Mouse (Mus musculus): Measurements from ENCODE around the gene Zscan10.

Zscan10 gene

DNA sequence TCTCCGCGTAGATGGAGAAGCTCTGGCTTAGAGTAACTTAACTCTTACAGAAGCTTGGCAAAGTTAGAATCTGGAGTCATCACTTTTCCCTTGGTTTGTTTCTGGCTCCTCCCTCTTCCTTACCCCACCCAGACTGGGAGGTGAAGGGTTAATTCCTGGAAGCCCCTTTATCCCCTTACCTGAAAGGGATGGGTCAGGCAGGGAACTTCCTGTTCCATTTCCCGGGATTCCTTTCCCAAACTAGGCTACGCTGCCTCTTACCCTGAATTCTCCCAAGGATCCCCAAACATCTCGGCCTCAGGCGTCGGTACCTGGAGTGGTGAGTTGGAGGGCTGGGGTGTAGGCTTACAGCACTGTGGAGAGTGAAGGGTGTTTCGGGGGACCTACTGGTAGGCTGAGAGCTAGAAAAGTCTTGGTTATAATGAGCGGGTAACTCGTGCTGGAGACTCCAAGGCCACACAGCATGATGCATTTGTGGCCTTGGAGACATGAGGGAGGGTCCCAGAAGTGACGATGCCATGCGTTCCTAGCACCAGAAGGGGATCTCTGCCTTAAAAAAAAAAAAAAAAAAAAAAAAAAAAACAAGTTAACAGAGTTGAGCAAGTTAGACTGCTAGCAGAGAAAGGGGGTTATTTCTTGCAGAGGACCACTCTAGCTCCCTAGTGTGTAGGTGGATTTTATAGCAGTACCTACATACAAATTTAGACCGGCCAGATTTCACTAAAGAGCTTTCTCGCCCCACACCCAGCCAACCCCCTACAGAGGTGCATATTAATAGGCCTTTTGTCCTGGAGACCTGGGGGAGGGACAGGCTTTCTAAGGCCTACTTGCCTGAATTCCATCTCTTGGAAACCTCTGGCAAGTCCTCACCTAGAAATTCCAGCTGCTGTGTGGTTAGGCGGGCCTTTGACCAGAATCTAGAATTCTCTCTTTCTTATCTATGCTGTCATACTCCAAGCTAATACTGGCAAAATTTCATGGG lies at the start of gene Zscan10:
TSS of gene Zscan10 (plus strand) at position 216 of the 982 bp plus-strand sequence.
- no peak for DNase-seq (ENCODE audit: low read depth)

DNA sequence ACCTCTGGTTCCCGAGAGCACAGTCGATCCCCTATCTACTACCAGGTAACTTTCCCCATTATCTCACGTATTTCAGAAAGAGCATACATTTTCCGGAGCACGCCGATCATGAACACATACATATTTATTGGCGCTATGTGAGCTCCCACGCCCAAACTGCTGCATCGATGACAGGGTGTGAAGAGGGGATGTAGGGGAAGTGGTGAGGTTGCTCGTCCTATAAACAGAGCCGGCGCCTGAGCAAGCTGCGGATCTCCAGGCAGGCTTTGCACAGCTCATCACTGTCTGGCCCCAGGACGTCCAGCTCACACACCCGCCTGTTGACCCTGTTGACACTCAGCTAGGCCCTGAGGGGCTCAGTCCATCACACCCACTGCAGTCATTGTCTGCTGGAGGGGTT lies 49.8 kb upstream of the Zscan10 start:
- peak; percentile 77 for DNase-seq (ENCODE audit: low read depth)

DNA sequence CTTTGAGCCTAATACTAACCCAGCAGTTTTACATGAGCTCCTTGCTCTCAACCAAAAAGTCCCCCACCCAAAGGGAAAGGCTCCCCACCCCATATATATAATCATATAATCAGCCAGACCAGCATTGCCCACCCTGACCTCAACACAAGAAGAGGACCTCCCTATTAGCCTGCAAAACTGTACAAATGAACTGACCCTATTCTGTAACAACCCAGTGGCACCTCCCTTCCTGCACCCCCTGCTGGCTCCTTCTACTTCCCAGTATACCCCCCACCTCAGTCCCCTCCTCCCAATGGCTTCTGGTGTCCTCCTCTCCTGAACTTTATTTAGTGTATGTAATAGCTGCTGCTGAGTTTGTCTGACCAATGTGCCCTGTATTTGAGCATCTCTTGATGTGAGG lies 49.2 kb upstream of the Zscan10 start:
- no peak for DNase-seq (ENCODE audit: low read depth)

DNA sequence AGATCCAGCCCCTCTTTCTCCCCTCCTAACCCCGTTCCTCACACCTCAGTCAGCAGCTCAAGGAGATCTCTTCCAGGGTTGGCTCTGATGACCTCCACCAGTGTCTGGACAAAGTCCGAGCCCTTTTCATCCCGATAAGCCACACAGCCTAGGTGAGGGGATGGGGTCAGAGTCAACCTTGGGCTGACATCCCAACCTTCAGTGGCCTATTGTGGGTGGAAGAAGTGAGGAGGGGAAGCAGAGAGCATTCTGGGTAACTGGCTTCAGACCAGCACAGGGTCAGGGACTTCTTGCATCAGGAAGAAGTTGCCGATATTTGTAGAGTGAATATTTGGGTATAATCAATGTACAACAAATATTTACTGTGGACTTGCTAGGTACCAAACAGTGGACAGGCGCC lies 48.7 kb upstream of the Zscan10 start:
- DNase-seq (ENCODE audit: low read depth), result no peak

DNA sequence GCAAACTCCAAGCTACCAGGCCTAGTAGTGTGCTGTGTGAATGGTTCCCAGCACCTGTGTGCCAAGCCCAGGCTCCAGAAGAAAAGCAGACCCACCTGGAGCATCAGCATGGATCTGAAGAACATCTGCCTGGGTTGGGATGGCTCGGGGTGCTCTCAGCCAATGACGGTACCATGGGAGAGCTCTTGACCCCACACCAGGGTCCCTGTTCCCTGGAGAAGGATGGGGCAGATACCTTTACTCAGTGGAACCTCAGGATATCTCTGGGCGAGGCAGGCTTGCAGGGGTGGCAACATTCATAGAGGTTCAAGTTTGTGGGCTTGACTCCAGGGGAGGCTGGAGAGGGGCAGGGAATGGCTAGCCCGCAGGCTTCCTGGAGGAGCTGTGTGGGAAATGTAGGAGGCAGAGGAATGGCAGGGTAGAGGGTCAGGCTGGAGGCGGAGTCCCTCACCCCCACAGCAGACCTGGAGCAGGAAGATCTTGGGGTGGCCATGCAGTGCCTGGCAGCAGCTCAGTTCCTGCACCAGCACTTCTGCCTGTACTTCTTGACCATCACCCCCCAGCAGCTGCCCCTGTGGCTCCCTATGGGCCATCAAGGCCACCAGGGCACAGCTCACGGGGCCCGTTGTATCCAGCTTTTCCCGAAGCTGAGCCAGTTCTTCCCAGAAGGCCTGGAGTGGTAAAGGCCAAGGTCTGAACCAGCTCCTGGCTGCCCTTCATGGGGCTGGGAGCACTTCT lies 47.6 kb upstream of the Zscan10 start:
- no peak for DNase-seq (ENCODE audit: low read depth)

DNA sequence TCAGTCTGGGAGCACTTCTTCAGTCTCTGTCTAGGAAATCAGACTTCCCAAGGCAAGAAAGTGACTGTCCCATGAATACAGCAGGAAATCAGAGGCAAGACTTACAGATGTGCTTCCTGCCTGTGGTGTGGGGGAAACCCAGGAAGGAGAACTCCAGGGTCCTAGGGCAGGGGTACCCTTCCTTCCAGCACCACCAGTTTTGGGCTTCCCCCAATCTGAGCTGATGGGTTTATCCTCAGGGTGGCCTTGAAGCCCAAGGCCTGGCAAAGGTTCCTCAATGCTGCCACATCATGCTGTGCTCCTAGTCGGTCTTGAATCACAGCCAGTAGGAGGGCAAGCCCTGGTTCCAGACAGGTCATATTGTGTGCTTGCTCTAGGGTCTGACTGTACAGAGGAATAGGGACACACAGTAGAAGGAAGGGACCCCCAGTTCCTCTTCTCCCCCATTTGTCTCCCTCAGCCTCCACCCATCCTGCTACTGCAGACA lies 47.0 kb upstream of the Zscan10 start:
- no peak for DNase-seq (ENCODE audit: low read depth)

DNA sequence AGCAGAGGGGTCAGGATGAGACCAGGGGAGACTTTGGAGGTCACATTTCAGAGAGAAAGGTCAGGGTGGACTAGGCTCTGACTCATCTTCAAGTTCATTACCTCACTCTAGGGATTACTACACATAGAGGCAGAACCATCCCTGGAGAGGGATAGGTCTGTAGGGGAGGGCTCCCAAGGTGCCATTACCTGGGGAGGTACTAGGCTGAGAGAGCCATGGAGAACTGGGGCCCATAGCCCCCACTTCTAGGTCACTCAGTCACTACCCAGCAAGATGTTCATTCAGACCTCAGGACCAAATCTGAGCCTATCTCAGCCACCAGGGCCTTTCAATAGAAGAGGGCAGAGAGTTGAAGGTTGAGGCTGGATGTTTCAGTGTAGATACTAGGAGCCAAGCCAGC lies 46.3 kb upstream of the Zscan10 start:
- DNase-seq (ENCODE audit: low read depth), result no peak

DNA sequence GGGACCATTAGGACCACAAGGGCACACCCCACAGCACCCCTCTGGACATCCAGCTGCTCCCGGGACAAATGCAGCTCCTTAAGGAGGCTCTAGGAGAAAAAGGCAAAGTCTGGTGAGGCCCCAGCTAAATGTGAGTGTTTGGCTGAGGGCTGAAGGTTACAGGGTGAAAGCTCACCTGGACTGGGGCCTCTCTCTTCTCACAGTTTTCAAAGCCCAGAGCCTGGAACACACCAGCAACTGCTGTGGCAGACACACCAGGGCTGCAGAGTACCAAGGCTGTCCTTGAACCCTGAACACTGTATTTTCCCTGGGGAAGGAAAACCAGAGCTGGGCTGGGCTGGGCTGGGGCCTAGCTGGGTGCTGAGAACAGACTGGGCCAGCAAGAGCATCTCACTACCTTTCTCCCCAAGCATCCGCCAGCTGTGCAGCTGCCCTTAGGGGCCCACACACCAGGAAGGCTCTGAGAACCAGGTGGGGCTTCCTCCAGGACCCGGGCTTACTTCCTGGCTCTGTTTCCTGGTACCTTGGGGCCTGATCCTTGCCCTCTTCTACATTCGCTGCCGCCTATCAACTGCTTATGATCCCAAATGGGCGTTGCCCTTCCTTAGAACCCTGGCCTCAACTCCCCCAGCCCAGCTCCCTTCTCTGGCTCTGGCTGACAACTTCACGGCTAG lies 45.3 kb upstream of the Zscan10 start:
- no peak for DNase-seq (ENCODE audit: low read depth)

DNA sequence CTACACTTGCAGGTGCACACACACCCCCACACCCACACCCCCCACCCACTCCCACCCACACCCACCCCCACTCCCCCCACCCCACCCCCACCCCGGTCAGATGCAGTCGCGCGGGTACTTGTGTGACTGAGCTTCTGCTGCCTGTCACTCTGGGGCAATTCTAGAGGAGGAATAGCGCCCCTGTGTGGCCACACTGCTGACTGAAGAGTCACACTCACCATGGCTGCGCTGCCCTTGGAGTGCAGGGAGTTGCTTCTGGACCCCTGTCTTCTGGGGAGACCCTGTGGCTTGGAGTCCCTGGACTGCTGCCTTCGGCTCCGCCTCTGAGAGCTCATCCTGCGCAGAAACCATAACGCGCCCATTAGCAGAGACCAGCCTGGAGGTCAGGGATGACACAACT lies 40.9 kb upstream of the Zscan10 start:
- DNase-seq (ENCODE audit: low read depth), result peak; percentile 72

DNA sequence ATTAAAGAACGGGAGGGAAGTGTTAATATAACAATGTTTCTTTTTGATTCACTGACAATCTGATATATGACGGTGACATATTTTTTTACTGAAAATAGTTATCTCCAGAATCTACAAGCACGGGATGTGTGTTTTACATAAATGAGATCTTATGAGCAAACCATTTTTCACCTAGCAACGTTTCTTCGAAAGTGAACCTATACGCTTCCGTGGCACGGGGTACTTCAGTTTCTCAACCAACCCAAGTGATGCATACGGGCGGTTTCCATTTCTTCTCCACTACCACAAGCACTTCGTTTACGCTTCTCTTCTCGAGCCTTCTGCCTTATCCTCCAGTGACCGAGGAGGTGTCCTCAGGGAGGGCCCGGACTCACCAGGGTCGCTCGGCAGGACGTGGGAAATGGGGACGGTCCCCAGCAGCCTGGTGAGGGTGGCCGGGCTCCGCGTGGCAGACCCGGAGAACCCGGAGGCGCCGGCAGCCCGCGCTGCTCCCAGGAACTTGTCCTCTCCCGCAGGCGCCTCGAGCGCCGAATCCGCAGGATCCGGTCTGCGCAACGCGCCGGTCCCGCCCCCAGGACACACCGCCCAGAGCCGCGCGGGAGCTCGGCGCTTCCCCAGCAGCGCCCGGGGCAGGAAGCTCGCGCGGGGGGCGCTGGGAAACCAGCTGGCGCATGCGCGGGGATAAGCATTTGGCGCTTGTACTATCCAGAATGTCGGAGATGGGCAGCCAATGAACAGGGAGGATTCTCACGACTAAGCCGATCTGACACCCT lies 36.9 kb upstream of the Zscan10 start, which contains the start of gene Zfp213:
TSS of gene Zfp213 (minus strand) at position 644 of the 773 bp plus-strand sequence.
- peak; percentile 98 for DNase-seq (ENCODE audit: low read depth)

DNA sequence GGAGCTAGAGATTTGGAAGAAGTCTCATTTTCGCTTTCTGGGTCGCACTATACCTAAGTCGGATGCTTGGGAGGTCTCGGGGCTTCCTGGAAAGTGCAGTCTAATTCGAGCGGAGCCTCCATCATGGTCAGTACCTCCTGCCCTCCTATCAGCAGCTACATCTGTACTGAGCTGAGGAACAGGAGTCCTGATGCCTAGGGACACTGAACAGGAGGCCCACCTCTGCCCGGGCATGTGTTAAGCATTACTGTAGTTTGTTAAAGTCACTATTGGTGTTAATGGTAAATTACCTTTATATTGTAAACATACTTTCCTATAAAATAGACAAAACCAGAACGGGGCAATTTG lies 36.3 kb upstream of the Zscan10 start:
- DNase-seq (ENCODE audit: low read depth), result no peak

DNA sequence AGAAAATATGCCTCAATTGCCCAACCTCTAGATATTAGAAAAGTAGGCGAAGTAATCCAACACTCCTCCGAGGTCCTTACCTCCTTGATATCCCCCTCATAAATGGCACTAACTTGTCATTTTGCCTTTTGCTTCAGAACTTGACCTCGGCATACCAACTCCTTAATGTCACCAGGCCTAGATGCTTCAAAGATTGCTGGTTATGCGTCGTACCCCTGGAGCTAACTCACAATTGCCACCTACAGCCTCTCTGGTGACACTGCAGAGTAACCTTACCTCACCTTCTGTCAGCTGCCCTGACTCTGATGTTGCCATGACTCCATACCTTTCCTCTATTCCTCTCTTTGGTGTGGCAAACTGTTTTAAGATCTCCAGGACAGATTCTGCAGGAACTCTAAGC lies 33.9 kb upstream of the Zscan10 start:
- DNase-seq (ENCODE audit: low read depth), result peak; percentile 64

DNA sequence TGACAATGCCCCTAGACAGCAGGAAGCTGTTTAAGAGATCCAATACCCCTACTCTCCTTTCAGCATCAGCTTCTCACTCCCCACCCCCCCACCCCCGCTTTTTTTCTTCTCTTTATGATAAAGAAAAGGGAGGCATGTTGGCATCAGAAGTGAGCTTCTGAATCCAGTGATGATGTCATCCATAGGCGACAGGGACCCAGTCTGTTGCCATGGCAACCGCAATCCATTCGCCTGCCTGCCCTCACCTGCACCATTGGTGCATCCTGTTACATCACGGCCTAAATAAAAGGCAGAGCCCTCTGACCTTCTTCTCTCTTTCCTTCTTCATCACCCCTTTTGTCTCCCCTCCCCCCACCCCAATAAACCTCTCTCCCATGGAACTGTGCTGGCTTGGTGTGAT lies 32.3 kb upstream of the Zscan10 start:
- peak; percentile 41 for DNase-seq (ENCODE audit: low read depth)

DNA sequence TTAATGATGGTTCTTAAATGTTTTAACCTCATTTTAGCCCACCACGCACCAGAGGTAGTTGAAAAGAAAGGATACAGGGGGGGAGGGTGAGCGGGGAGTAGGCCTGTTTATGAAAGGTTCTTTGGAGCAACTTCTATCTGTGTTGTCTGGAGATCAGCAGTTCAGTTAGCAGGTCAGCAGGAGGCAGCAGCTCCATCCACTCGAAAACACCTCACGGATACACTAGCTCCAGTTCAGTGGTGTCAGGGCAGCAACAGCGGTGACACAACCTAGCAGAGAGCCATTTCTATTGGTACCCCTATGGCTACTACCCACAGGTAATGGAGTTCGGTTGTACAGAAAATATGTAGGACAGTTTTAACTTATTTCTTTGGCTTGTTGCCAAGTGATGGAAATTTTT lies 30.6 kb upstream of the Zscan10 start:
- DNase-seq (ENCODE audit: low read depth), result peak; percentile 77

DNA sequence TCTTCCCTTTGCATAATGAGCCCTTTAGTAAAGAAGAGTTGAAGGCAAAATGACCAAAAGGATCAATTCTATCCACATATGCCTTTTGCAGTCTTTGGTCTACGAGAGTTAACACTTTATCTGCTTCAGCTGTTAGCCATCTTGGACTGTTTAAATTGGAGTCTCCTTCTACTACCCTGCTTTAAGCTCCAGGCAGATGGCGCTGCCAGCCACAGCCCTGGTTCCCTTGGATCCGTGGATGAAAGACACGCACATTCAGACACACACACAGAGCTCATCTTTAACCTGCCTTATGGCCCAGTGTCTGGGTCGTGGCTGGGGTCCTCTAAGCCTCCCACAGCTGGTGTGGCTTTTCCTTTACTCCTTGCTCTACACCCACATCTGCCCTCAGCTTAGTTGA lies 29.6 kb upstream of the Zscan10 start:
- DNase-seq (ENCODE audit: low read depth), result no peak

DNA sequence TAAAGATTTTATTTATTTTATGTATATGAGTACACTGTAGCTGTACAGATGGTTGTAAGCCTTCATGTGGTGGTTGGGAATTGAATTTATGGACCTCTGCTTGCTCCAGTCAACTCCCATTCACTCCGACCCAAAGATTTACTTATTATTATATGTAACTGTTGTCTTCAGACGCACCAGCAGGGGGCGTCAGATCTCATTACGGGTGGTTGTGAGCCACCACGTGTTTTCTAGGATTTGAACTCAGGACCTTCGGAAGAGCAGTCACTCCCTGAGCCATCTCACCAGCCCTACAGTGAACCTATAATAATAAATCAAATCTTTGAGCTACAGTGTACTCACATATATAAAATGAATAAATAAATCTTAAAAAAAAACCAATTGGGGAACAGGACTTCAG lies 28.6 kb upstream of the Zscan10 start:
- peak; percentile 62 for DNase-seq (ENCODE audit: low read depth)

DNA sequence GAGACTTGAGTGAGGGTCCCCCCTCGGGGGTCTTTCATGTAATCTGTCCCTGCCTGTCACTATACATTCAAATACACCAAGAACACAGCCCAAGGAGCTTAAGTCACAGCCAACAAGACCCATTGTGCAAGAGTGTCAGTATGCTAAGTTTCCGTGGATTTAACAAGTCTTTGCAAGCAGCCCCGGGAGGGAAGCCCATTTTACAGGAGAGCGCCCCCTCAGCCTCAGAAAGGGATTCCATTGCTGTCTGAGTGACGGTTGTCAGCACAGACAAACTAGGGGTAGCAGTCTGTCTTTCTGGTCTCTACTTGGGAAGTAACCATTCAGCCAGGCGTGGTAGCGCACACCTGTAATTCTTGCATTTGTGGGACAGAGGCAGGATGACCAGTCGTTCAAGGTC lies 26.5 kb upstream of the Zscan10 start:
- DNase-seq (ENCODE audit: low read depth), result no peak

DNA sequence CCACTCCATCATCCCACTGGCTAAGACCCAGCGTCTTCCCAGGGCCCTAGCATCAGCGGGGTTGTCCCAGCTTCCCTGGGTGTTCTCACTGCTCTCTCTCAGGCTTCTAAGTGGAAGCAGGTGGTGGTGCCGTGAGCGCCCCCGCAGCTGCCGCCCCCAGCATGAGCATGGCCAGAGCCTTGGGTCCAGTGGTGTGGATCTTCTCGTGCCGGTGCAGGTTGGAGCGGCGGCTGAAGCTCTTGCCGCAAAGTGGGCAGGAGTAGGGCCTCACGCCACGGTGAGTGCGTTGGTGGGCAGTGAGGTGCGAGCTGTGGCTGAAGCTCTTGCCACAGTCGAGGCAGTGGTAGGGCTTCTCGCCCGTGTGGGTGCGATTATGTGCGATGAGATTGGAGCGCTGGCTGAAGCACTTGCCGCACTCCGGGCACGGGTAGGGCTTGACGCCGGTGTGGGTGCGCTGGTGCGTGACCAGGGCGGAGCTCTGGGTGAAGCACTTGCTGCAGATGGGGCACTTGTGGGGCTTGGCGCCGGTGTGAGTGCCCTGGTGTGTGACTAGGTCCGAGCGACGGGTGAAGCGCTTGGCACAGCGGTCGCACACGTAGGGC lies 24.6 kb upstream of the Zscan10 start:
- DNase-seq (ENCODE audit: low read depth), result no peak

DNA sequence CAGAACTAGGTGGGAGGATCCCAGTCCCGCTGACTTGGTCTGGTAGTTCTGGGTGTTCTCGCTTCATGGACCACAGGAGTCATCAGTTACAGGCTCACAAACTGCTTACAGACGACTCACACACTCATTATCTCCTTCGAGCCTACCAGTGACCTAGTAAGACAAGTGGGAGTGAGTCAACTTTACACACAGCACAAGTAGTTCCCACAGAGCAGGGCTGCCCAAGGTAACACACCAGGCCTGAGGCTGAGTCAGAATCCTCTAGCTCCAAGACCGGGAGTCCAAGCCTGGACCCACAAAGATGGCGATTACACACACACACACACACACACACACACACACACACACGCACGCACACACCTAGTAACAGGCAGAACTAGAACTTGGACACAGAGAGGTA lies 15.9 kb upstream of the Zscan10 start:
- no peak for DNase-seq (ENCODE audit: low read depth)

DNA sequence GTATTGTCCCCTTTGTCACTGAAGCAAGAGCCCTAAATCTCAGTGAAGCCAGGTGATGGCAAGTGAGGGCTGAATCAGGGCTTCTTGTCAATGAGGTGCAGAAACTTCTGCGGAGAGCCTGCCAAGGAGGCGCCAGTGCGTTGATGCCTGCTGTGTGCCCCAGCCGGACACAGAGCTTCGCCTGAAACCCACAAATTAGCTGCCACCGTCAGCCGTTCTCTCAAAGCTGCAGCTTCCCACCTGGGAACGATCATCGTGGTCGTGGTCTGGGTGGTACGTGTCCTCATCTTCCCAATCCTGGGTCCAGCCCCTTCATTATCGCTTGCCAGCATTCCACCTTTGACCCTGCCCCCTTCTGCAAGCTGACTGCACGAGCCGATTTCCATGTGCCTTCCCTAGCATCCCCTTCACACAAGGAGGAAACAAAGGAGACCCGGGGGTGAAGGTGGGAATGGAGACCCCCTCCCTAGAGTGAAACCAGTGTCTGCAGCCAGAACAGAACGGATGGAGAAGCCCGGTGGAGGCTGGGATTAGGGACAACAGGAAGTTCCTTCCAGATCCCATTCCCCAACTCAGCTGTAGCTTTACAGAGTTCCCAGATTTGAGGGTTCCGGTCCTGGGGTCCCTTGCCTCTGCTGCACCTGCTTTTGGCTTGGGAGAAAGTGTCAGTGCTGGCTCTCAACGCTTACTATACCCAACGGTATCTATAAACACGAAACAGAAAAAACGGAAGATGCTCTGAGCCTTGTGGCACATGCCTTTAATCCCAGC lies 14.8 kb upstream of the Zscan10 start:
- DNase-seq (ENCODE audit: low read depth), result no peak

DNA sequence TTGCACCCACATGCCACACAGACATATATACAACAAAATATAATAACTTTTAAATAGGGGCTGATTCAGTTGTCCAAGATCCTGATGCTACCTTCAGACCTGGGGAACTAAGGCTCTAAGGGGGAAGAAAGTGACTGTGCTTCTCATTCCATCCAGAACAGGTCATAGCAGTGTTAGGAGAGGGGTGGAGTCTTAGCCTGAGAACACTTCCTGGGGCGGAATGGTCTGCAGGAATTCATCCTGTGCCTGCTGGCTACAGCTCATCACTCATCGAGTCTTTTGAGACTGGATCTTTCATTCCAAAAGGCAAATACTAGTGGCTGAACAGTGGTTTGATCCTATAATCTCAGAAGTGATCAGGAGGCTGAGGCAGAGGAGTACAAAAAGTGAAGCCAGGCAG lies 13.4 kb upstream of the Zscan10 start:
- no peak for DNase-seq (ENCODE audit: low read depth)

All from induced T-regulatory cell, adult 2 months (primary cell).